Mouse (Mus musculus) erythroblast, adult 5-6 weeks (primary cell): ENCODE data around the gene Esm1. TPM values are rescaled to one million over a fixed set of nuclear protein-coding genes. Genes with fewer than 3 reads are reported as not detected.

Experiments
- ATAC-seq: replicated peaks from 2 replicates; pipeline ENCODE4 v1.8.0; 2016; ENCODE audit warnings: moderate number of reproducible peaks, mild to moderate bottlenecking, moderate TSS enrichment, inconsistent platforms; ENCODE audit not compliant: poor library complexity, low FRiP score, severe bottlenecking
- total RNA-seq, 2 experiments: library from RNA; stranded (forward) in 1 of 2; stranded (reverse) in 1 of 2; fragments of 150-400 nt in 1 of 2; fragments of 200-764, 138-1000 nt in 1 of 2; gene quantifications; 2 replicates each; pipeline versions ENCODE4 v1.2.3 to v1.2.4; 2015 to 2017; ENCODE audit warnings: low replicate concordance in 2 of 2

Esm1 gene
- total RNA-seq (2015; ENCODE audit: low replicate concordance) (1.0 TPM in 1 of 2 replicates, not detected in the other), total RNA-seq (2017; ENCODE audit: low replicate concordance) (0.60 TPM in 1 of 2 replicates, not detected in the other)

DNA sequence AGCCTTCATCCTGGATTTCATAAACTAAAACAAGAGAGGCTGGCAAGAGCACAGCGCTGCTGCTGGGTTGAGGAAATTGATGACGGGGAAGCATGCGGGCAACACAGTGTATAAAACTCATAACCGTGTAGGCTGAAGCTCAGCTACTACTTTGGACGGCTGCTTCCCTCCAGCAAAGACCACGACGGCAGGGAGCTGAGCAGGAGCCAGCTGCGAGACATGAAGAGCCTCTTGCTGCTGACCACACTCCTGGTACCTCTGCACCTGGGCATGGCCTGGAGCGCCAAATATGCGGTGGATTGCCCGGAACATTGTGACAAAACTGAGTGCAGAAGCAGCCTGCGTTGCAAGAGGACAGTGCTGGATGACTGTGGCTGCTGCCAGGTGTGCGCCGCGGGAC, at the start of gene Esm1:
Gene Esm1, plus strand, starts transcription at position 36 of the 400 bp plus-strand sequence.
- ATAC-seq, result no peak

DNA sequence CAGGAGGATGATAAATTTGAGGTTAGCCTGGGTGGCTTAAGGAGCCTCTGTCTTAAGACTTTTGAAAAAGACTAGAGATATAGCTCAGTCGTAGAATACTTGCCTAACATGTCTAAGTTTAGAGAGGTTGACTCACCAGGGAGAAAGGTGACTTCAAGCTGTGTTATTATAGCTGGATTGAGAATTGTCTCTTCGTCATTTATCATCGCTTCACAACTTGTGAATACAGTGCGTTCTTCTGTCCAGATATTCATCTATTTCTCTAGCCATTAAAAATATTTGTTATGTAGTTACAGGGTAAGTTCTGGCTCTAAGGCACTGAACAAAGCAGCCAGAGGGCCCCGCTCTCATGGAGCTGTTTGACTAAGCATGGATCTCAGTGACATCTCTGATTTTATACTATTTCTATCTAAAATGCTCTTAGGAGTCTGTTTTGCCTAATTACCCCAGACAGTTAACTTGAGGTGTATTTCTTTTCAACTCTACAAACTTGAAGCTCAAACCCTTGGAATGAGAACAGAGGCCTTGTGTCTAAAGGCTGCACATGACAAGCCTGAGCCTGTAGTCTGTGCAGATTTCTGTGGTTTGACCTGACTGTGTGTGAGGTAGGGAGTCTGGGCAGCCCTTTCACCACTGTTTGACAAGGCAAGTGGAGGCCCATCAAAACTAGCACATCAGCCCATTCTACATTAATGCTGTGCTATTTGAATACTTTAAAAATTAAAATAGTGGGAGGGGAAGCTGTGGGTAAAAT, 45.0 kb upstream of the Esm1 start:
- ATAC-seq, result no peak

DNA sequence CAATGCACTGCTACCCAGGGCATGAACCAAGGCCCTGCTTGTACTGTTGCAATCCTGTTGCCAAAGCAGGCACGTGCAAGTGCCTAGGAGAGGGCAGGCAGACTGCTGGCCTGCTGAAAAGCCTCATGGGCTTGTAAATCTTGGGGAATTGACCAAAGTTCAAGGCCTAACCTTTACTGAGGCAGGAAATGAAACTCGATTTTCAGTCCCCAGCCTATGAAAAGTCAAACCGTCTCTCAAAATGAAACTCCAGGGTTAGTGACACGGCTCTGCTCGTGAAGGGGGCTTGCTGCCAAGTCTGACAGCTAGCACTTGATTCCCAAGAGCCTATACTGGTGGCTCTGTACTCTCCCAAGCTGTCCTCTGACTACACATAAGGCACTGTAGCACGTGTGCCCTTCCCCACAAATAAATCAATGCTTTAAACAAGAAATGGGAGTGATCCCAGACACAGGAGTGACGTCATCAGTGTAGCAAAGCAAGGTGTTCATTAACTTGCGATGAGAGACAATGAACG, 41.4 kb upstream of the Esm1 start:
- no peak for ATAC-seq

DNA sequence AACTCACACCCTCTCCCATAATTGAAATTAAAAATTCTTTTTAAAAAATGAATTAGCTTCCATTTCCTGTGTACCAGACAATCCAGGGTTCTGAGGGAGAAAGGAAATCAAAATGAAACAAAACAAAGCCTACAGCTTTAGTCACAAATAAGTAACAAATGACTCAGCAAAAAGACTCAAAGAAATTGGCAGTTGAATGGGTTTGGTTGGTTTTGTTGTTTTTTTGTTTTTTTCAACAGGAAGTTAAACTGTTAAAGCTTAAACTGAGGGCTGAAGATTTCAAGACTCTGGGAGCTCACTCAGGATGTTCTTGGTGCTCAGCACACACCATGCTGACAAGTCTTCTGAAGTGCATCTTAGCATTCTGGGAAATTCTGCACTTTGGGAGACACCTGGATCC, 39.2 kb upstream of the Esm1 start:
- ATAC-seq, result no peak

DNA sequence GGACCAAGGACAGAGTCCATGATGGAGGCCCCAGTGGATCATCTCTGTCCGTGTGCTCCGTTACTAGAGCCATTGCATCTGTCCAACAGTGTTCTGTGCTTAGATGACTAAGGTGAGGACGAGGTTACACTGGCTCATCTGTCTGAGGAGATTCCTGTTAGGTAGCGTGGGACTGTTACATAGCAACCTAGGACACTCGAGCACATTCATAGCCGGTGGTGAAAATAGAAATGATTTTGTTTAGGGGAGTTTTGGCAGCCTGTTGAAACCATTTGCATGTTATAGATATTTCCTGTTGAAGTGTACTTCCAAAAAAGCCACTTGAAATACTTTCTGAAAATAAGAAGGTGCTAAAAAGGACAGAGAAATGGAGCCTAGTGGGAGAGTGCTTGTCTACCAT, 35.3 kb upstream of the Esm1 start:
- no peak for ATAC-seq

DNA sequence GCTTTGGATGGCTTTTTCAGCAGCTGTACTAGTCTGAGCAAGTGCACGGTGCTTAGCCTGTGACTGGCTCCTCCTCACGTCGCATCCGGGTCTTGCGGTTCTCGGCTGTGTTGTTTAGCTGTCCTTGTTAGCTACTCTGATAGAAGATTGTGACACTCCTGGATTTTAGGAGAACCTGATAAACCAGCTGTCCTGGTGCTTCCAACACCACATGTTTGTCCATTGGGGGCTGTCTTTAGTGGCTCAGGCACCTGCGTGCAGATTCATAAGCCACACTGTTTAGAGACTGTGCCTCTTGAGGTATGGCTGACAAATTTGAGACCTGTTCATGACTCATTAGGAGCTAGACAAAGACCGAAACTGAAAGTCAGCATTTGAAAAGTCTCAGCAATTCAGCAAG, 26.1 kb upstream of the Esm1 start:
- no peak for ATAC-seq

DNA sequence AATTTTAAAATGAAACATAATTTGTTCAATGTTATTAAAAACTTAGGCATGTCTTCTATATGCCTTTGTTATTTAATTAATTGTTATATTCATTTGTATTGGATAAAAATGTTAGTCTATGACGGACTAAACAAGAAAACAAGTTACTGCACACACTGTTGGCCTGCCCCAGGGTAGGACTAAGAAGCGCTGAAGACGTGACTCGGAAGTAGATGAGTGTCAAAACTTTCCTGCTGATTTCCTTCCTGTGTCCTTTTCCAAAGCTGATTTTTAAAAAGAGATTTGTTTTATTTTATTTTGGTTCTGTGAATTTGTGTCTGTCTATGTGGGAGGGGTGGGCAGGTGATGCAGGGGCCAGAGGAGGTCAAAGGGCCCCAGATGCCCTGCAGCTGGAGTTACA, 25.7 kb upstream of the Esm1 start:
- ATAC-seq, result no peak

DNA sequence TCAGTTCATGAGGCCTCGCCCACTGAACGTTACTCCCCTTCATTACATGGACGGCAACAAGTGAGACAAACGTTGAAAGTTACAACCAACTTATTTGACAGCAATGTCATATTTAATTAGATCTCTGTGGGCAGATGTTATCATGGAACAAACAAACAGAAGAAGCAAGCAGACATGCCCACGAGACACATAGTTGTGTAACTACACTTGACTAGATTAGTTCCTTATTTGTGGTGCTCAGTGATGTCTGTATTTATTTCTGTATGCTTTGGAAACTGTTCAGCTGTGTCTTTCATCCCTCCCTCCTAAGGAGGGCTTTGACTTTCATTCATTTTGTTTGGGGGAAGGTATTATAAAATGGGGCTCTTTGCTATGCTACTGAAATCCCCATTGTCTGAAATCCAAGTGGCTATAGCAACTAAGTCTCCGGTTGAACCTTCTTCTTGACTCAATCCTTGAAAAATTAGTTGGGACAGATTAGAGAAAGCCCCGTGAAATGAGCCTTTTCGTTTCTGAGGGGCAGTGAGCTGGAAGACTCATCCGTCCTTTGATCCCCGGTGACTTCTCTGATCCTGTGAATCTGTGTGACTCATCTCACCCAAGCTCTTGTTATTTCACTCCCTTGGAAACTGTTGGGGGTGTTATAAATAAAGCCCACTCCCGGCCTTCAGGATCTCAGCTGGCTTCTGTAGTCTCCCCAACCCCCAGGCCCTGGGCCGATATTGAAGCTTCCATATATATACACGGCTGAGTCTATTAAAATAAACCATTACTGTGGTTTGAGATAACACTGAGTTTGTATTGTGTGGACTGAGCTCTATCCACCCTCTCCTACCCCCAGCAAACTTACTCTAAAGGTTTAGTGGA, 12.4 kb upstream of the Esm1 start:
- ATAC-seq, result no peak

DNA sequence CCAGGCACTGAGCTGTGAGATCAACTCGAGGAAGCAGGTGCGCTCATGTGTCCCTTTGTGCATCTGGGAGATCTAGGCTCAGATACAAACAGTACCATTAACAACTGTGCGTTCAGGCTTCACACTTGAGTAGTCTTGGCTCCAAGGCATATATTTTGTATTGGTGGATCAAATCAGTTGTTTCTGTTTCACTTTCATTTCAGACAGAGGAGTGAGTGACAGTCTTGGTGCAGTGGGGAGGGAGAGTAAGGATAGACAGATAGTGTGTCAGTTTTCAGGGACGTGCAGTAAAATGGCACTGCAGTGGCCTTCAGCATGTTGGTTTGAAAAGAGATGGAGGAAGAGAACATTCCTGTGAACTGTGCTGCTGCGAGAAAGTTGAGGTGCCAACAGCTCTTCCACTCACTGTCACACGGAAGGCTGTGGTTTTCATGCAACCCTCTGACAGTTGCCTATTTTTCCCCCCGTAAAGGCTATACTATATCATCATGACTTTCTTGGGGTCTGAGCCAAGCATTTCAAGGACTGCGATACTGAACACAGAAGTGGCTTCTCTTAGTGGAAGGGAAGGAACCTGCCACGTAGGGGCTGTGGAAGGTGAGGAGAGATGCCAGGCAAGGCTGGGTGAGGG, 11.5 kb upstream of the Esm1 start:
- ATAC-seq, result no peak

DNA sequence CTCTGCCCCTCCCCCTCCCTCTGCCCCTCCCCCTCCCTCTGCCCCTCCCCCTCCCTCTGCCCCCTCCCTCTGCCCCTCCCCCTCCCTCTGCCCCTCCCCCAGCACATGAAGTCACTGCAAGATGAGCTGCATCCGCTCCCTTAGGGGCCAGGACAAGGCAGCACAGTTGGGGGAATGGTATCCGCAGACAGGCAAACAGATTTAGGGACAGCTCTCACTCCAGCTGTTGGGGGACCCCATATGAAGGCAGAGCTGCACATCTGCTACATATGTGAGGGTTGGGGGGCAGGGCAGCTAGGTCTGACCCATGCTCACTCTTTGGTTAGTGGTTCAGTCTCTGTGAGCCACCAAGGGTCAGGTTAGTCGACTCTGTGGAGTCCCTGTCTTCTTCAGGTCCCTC, 10.1 kb upstream of the Esm1 start:
- no peak for ATAC-seq

DNA sequence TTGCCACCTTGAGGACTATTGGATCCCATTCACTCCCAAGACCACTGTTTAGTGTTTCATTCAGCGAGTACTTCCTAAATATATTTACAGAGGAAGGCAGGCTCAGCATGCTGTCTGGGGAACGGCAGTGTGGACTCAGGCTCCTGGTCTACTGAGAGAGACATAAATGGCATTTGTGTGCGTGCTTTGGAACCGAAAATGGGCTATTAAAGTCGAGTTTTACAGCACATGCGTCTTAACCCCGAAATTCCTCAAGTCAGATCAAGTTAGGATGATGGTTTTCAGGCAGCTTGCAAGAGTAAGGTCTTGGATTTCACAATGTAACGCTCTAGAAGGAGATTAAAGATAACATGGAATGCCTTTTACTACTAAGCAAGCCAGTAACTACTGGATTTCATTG, 8.7 kb upstream of the Esm1 start:
- no peak for ATAC-seq

DNA sequence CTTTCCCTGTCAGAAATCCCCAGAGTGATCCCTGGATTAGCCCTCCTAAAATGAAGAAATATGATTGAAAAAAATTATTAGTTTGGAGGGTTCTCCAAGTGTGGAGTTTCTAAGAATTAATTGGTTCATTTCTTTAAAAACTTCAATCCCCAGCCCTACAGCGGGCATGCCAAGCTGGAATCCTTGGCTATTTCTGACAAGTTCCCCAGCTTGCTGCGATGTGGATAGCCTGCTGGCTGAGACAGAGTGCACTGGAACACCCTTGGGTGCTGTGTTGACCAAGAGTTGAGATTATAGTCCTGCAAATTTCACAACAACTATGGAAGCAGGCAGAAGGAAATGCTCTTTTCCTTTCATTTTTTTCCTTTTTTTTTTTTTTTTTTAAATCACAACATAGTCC, 7.8 kb upstream of the Esm1 start:
- no peak for ATAC-seq

DNA sequence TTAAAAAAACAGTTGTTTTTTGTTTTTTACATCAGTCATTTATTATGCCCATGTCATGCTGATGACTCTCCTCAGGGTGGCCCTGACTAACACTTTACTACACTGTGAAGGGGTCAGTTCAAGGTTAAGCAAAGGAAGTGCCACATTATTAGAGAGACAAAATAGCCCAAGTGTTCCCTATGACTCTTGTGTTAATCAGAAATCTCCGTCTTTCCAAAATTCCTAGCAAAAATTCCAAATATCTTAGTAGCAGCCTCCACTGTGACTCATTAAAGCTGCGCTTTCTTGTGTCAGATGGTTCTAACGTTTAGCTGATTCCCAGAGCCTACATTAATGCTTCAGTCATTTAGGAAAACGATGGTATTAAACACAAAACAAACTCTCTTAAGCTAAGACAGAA, 7.3 kb upstream of the Esm1 start:
- ATAC-seq, result no peak

DNA sequence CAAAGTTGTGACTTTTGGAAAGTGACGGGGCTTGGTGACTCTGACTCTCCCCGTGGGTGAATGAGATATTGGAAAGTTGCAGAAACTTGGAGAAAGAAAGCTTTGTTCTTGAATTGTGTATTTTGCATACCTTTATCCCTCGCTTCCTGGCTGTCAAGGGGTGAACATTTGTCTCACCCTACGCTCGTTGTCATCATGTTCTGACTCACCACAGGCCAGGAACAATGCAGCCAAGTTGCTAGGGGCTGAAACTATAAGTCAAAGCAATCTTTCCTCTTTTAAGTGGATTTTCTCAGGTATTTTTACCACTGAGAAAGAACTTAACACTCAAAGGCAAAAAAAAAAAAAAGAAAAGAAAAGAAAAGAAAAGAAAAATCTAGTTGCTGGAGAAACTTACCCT, 6.3 kb upstream of the Esm1 start:
- no peak for ATAC-seq

DNA sequence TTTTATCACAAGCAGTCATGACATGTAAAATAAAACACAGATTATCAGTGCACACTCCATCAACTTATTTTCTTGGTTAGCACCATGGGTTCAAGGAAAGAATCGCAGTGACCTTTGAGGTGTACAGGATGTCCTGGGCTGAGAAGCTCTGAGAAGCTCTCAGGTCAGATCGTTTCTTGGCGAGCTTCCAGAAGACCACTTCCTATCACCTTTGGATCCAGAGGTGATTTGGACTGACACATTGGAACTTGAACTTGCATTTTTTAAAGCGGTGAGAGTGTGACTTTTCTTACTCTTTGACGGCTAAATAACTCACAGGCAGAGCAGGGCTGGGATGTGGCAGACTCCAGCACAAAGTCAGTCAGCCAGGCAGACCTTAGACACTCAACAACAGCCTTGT, 4.1 kb upstream of the Esm1 start:
- ATAC-seq, result no peak

DNA sequence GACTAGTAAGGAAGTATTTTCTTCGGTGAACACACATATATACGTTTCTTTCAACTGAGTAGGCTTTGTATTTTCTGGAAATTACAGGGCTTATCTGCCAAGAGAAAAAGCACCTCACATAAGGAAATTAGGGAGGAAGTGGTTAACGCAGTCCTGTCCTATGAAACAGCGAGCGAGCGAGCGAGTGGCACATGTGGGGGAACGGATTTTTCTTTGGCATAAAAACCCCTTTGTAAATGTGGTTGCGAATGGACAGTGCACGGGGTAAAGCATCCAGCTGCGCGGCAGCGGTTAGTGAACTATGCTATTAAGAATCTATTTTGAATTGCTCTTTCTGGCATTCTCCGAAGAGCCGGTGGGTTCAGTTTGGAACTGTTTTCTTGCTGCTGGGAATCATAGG, 1.9 kb downstream of the Esm1 start:
- no peak for ATAC-seq

DNA sequence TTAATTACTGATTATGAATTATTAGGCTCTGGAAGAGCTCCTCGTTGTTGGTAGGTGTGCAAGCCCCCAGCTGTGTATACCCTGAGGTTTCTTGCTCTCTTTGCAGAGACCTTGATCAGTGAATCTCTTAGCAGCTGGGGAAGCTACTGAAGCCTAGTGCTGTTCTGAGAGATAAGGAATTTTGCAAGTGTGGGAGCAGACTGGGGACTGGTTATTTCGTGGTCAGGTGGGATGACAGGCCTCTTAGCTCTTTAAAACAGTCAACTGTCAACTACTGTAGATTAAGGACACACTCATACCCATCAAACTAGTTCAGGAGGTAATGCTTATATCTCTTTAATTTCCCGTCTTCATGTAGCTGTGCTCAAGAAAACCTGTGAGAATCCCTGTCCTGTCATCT, 2.9 kb downstream of the Esm1 start:
- no peak for ATAC-seq

DNA sequence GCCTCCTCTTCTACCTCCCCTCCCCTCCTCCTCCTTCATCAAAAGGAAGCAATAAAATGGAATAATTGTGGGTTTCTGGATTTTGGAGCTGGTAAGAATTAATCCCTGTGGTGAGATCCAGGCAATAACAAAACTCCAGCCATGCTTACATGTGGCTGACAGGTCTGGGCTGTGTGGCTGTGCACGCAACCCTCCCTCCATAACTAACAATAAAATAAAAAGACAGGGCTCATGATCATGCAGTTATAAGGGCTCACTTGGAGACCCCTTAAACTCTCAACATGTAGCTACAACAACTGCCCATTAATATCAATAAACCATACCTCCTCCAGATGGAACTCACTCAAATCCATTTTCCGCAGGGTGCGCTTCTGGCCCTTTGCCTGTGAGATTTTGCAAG, 4.4 kb downstream of the Esm1 start:
- ATAC-seq, result no peak

DNA sequence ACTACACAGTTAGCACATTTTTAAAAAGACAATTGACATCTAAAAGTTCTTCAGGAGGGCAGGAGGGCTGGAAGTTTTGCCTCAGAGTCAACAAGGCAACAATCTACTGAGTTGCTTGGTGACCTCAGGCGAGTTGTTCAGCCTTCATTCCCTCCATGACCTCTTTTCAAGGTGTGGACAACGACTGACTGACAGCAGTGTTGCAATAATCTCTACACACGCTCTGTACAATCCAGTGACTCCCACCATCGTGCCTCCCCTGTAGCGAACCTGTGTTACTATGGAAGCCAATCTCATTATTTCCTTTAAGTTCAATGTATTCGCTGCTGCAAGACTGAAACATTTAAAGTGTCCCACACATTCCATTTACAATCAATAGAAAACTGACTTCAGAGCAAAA, 12.4 kb downstream of the Esm1 start:
- ATAC-seq, result no peak

DNA sequence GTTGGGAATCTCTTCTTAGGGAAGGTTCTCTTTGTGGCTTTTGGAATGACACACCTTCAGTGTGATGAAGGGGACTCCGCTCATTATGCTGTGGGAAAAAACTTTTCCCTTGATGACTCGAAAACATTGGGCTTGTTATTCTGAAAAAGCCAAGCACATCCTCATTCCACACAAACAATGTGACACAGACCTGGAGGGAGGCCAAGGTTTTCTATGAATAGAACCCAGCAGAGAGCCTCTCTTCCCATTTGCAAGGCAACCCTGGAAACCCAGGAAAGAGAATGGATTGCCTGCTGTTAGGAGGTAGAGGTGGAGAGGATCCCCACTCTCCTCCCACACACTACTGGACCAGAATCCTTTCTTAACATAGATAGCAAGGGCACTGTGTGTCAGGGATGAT, 14.6 kb downstream of the Esm1 start:
- no peak for ATAC-seq

DNA sequence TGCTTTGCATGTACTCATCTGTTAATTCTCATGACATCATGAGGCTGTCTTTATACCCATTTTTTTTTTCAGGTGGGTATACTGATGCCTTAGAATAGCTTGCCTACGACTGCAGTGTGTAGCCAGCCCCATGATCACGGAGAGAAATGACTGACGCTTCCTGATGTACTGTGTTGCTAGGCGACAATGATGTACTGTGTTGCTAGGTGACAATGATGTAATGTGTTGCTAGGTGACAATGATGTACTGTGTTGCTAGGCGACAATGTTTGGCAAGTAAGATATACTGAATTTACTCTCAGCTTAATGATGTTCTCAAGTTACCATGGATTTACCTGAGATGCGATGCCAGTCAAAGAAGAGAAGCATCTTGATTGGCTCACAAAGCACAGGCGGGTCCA, 16.4 kb downstream of the Esm1 start, which contains the start of gene Gzmk:
Gene Gzmk, minus strand, starts transcription at position 98 of the 400 bp plus-strand sequence.
- no peak for ATAC-seq
